Mouse (Mus musculus): ENCODE data around the gene Gys1. TPM values are rescaled to one million over a fixed set of nuclear protein-coding genes. Genes with fewer than 3 reads are reported as not detected.

Gene Gys1
- polyA plus RNA-seq, 1 experiment from 2014 or later, result 44.9 TPM

DNA sequence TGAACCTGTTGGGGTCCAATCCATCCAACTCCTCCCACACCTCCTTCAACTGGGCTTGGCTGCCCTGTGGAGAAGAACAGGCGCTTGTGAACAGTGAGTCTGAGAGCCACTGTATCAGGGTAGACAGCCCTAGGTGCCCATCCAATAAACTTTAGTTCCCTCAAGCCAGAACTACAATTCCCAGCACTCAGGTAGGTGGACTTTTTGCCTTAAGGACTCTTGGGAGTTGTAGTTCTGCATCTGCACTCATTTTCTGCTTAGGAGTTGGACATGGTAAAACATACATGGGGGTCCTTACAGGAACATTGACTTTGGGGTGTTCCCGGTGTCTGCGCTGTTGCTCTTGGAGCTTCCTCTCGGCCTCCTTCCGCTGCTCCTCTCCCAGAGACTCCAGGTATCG is 63.8 kb downstream of the Gys1 start:
- DNase-seq (ENCODE audit: low spot score), result no peak
- Histone ChIP-seq H3K9me3 (replicated peaks) (no peaks in the 10 kb centered on the region), H3K36me3 (peaks cover 98% of the 10 kb centered on the region), H3K4me1 (no peaks in the 10 kb centered on the region), H3K27ac (no peak overlapping the region), H3K27me3 (ENCODE audit: low read depth, poor library complexity, severe bottlenecking) (no peaks in the 10 kb centered on the region), H3K4me3 (no peak overlapping the region)
- 97% methylated on average over 6 of the region's 6 CpGs for WGBS

Small RNA genes lying within 50 kb of the gene (microRNA-seq; reads per million reads assigned to microRNA genes)
- not detected for gene Gm22133

Other genes with a start within 250 kb of the Gys1 start
- gene Ccdc155, start 230.0 kb upstream of the Gys1 start, polyA plus RNA-seq (2016; fragmentation: Nextera tagmentation; extraction: Ambion mirVana), result 0.45 and 0.68 TPM in 2 replicates
- 0.21 and 0.41 TPM in 2 replicates for gene Dkkl1, start 222.7 kb upstream of the Gys1 start, polyA plus RNA-seq (2016; fragmentation: Nextera tagmentation; extraction: Ambion mirVana)
- 435 and 481 TPM in 2 replicates for gene Tead2, start 219.1 kb upstream of the Gys1 start, polyA plus RNA-seq (2016; fragmentation: Nextera tagmentation; extraction: Ambion mirVana)
- gene Cd37, start 195.7 kb upstream of the Gys1 start, polyA plus RNA-seq (2016; fragmentation: Nextera tagmentation; extraction: Ambion mirVana), result 1.1 and 1.2 TPM in 2 replicates
- 0.24 and 0.49 TPM in 2 replicates for gene Slc6a16, start 193.8 kb upstream of the Gys1 start, polyA plus RNA-seq (2016; fragmentation: Nextera tagmentation; extraction: Ambion mirVana)
- gene Slc6a21, start 157.3 kb upstream of the Gys1 start, polyA plus RNA-seq (2016; fragmentation: Nextera tagmentation; extraction: Ambion mirVana), result not detected in 2 replicates
- 5.2 and 8.4 TPM in 2 replicates for gene Trpm4, start 101.1 kb upstream of the Gys1 start, polyA plus RNA-seq (2016; fragmentation: Nextera tagmentation; extraction: Ambion mirVana)
- 0.24 and 0.39 TPM in 2 replicates for gene Hrc, start 99.6 kb upstream of the Gys1 start, polyA plus RNA-seq (2016; fragmentation: Nextera tagmentation; extraction: Ambion mirVana)
- gene Ppfia3, start 67.8 kb upstream of the Gys1 start, polyA plus RNA-seq (2016; fragmentation: Nextera tagmentation; extraction: Ambion mirVana), result 2.4 and 5.3 TPM in 2 replicates
- gene Lin7b, start 64.3 kb upstream of the Gys1 start, polyA plus RNA-seq (2016; fragmentation: Nextera tagmentation; extraction: Ambion mirVana), result 0.40 and 0.64 TPM in 2 replicates
- 305 and 308 TPM in 2 replicates for gene Snrnp70, start 39.1 kb upstream of the Gys1 start, polyA plus RNA-seq (2016; fragmentation: Nextera tagmentation; extraction: Ambion mirVana)
- gene Kcna7, start 29.2 kb upstream of the Gys1 start, polyA plus RNA-seq (2016; fragmentation: Nextera tagmentation; extraction: Ambion mirVana), result 0.06 TPM in 1 of 2 replicates, not detected in the other
- gene Ntf5, start 21.1 kb upstream of the Gys1 start, polyA plus RNA-seq (2016; fragmentation: Nextera tagmentation; extraction: Ambion mirVana), result 2.1 and 2.2 TPM in 2 replicates
- not detected in 2 replicates for gene Lhb, start 14.0 kb upstream of the Gys1 start, polyA plus RNA-seq (2016; fragmentation: Nextera tagmentation; extraction: Ambion mirVana)
- 228 and 283 TPM in 2 replicates for gene Ruvbl2, start 3.3 kb downstream of the Gys1 start, polyA plus RNA-seq (2016; fragmentation: Nextera tagmentation; extraction: Ambion mirVana)
- gene Ftl1, start 25.0 kb downstream of the Gys1 start, polyA plus RNA-seq (2016; fragmentation: Nextera tagmentation; extraction: Ambion mirVana), result 5,063 and 5,416 TPM in 2 replicates
- 248 and 297 TPM in 2 replicates for gene Bax, start 32.1 kb downstream of the Gys1 start, polyA plus RNA-seq (2016; fragmentation: Nextera tagmentation; extraction: Ambion mirVana)
- gene Tulp2, start 47.0 kb downstream of the Gys1 start, polyA plus RNA-seq (2016; fragmentation: Nextera tagmentation; extraction: Ambion mirVana), result 1.8 and 2.2 TPM in 2 replicates
- not detected in 2 replicates for gene Gm45808, start 52.0 kb downstream of the Gys1 start, polyA plus RNA-seq (2016; fragmentation: Nextera tagmentation; extraction: Ambion mirVana)
- 4.9 and 5.8 TPM in 2 replicates for gene Dhdh, start 54.0 kb downstream of the Gys1 start, polyA plus RNA-seq (2016; fragmentation: Nextera tagmentation; extraction: Ambion mirVana)
- gene Nucb1, start 75.6 kb downstream of the Gys1 start, polyA plus RNA-seq (2016; fragmentation: Nextera tagmentation; extraction: Ambion mirVana), result 116 and 125 TPM in 2 replicates
- gene Ppp1r15a, start 91.4 kb downstream of the Gys1 start, polyA plus RNA-seq (2016; fragmentation: Nextera tagmentation; extraction: Ambion mirVana), result 22.4 and 25.7 TPM in 2 replicates
- gene Plekha4, start 91.5 kb downstream of the Gys1 start, polyA plus RNA-seq (2016; fragmentation: Nextera tagmentation; extraction: Ambion mirVana), result 0.43 and 1.0 TPM in 2 replicates
- gene Hsd17b14, start 120.0 kb downstream of the Gys1 start, polyA plus RNA-seq (2016; fragmentation: Nextera tagmentation; extraction: Ambion mirVana), result 1.0 and 1.1 TPM in 2 replicates
- 65.8 and 68.0 TPM in 2 replicates for gene Bcat2, start 135.3 kb downstream of the Gys1 start, polyA plus RNA-seq (2016; fragmentation: Nextera tagmentation; extraction: Ambion mirVana)
- not detected in 2 replicates for gene Fgf21, start 180.6 kb downstream of the Gys1 start, polyA plus RNA-seq (2016; fragmentation: Nextera tagmentation; extraction: Ambion mirVana)
- gene Fut1, start 182.4 kb downstream of the Gys1 start, polyA plus RNA-seq (2016; fragmentation: Nextera tagmentation; extraction: Ambion mirVana), result not detected in 2 replicates
- 0.24 TPM in 1 of 2 replicates, not detected in the other for gene Izumo1, start 187.0 kb downstream of the Gys1 start, polyA plus RNA-seq (2016; fragmentation: Nextera tagmentation; extraction: Ambion mirVana)
- 8.0 and 8.3 TPM in 2 replicates for gene Rasip1, start 192.6 kb downstream of the Gys1 start, polyA plus RNA-seq (2016; fragmentation: Nextera tagmentation; extraction: Ambion mirVana)
- gene Mamstr, start 205.1 kb downstream of the Gys1 start, polyA plus RNA-seq (2016; fragmentation: Nextera tagmentation; extraction: Ambion mirVana), result 2.2 and 3.2 TPM in 2 replicates
- 0.16 and 0.21 TPM in 2 replicates for gene Fut2, start 231.6 kb downstream of the Gys1 start, polyA plus RNA-seq (2016; fragmentation: Nextera tagmentation; extraction: Ambion mirVana)
- 0.16 and 0.39 TPM in 2 replicates for gene Ntn5, start 249.2 kb downstream of the Gys1 start, polyA plus RNA-seq (2016; fragmentation: Nextera tagmentation; extraction: Ambion mirVana)